Comparison of ENCODE assay signal across 1 mouse cellular context in genomic region chr7:127759716-127760115, GRCm38 (mm10).
A peak's percentile ranks its signal among the peaks of the same experiment; 100 is the strongest.
TF ChIP-seq lines count a peak whose summit lies in the region.

No protein-coding gene starts in this region.

TF ChIP-seq in MEL, 35 proteins besides CTCF, POLR2A, EP300 and RAD21:
- TF ChIP-seq NRF1 (IDR thresholded peaks at IDR 0.05; ENCODE audit: insufficient read depth, low read depth, low read length, poor library complexity, severe bottlenecking) (no peak), ETS1 (IDR thresholded peaks at IDR 0.05; ENCODE audit: low read depth, low read length) (peak; percentile 56), MAZ (IDR thresholded peaks at IDR 0.05; ENCODE audit: low read depth, low read length) (no peak), ZKSCAN1 (IDR thresholded peaks at IDR 0.05; ENCODE audit: low read depth, low read length) (no peak), E2F4 (IDR thresholded peaks at IDR 0.05; ENCODE audit: borderline replicate concordance, low read depth, low read length) (no peak), POLR2AphosphoS5 (IDR thresholded peaks at IDR 0.05; ENCODE audit: borderline replicate concordance, low read depth, low read length) (no peak), HCFC1 (IDR thresholded peaks at IDR 0.05; ENCODE audit: low read depth, low read length) (no peak), CHD1 (IDR thresholded peaks at IDR 0.05; ENCODE audit: low read depth, low read length) (no peak), MYB (IDR thresholded peaks at IDR 0.05; ENCODE audit: low read depth, low read length) (no peak), MYC (IDR thresholded peaks at IDR 0.05; ENCODE audit: low read depth, low read length) (no peak), SIN3A (IDR thresholded peaks at IDR 0.05; ENCODE audit: low read length) (peak; percentile 79), SMC3 (IDR thresholded peaks at IDR 0.05; ENCODE audit: low read depth, low read length) (no peak), KAT2A (conservative IDR thresholded peaks at IDR 0.05; ENCODE audit: low read depth, low read length) (no peak), GABPA (IDR thresholded peaks at IDR 0.05; ENCODE audit: low read depth, low read length) (no peak), USF2 (IDR thresholded peaks at IDR 0.05; ENCODE audit: borderline replicate concordance in 1 of 2, insufficient read depth in 1 of 2, low read depth in 1 of 2, low read length in 2 of 2) (no peak), ELF1 (IDR thresholded peaks at IDR 0.05; ENCODE audit: low read depth, low read length) (peak; percentile 71), MXI1 (IDR thresholded peaks at IDR 0.05; ENCODE audit: low read depth, low read length) (peak; percentile 67), RCOR1 (IDR thresholded peaks at IDR 0.05; ENCODE audit: low read depth, low read length) (no peak), JUND (IDR thresholded peaks at IDR 0.05; ENCODE audit: low read depth, low read length) (no peak), MAX (IDR thresholded peaks at IDR 0.05; ENCODE audit: low read length) (peak; percentile 40; the same call in 1 of the 2 replicates), TBP (IDR thresholded peaks at IDR 0.05; ENCODE audit: low read depth, low read length) (no peak), USF1 (IDR thresholded peaks at IDR 0.05; ENCODE audit: low read depth, low read length) (no peak), MAFK (IDR thresholded peaks at IDR 0.05; ENCODE audit: borderline replicate concordance, low read depth, low read length) (no peak)
